Mouse (Mus musculus): ENCODE data around the gene Shld2.

- TF ChIP-seq POLR2A (IDR thresholded peaks at IDR 0.05; ENCODE audit: extremely low read depth, insufficient read depth, low read length) (no peak), CTCF (IDR thresholded peaks at IDR 0.05; ENCODE audit: extremely low read depth, insufficient read depth, low read length) (no peak)
Measured at GRCm38 (mm10) chr14:34201231-34202035, 108.9 kb downstream of the Shld2 start, which contains the start of gene Gprin2.
